Mouse (Mus musculus): ENCODE results near the gene Prkar1b. TPM values are rescaled to one million over a fixed set of nuclear protein-coding genes. Genes with fewer than 3 reads are reported as not detected.

Gene Prkar1b
- polyA plus RNA-seq, 1 experiment from 2014 or later, result 28.8 TPM

DNA sequence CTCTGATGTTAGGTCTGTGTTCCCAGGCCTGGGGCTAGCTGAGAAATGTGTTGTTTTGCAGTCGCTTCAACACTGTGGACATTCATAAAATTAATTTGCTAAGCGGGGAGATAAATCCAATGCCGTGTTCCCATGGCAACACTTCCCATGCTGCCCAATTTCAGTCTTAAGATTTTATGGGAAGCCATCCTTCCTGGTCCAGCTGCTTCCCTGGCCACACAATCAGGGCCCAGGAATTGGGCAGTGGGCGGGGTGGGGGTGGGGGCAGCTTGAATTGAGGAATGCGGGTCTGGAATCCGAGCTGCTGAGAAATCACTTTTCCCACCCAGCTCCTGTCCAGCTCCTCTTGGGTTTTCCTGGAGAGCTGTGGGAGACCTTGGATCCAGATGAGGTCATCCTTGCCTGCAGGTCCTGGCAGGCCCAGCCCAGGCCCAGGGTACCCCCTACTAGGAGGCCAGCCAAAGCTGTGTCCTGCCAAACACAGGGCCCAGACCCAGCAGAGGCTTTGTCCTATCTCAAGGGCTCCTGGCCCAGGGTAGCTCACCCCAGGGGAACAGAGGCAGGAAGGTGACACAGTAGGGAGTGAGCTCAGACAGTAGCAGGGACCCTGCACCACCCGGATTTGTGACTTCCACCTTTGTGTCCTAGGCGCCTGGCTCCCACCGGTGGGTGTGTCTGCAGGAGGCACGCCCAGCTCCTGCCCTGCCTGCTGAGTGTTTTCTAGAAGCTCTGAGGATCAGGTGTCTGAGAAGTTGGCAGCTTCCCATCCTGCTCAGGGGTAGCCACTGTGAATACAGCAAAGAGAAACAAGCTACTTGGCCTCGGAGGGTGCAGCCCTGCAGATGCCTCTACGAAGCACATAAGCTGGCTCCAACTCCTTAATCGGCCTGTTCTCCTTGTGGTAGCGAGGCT is 116.1 kb downstream of the Prkar1b start:
- Histone ChIP-seq H3K9me3 (no peaks in the 10 kb centered on the region), H3K4me3 (no peak overlapping the region), H3K27me3 (ENCODE audit: insufficient read depth, poor library complexity, severe bottlenecking) (no peaks in the 10 kb centered on the region), H3K4me1 (replicated peaks) (peaks cover 28% of the 10 kb centered on the region), H3K36me3 (no peaks in the 10 kb centered on the region), H3K27ac (peak overlapping the region; percentile 73)
- peak; percentile 19 for DNase-seq (ENCODE audit: low spot score)
- 43% methylated on average over 14 of the region's 14 CpGs for WGBS

DNA sequence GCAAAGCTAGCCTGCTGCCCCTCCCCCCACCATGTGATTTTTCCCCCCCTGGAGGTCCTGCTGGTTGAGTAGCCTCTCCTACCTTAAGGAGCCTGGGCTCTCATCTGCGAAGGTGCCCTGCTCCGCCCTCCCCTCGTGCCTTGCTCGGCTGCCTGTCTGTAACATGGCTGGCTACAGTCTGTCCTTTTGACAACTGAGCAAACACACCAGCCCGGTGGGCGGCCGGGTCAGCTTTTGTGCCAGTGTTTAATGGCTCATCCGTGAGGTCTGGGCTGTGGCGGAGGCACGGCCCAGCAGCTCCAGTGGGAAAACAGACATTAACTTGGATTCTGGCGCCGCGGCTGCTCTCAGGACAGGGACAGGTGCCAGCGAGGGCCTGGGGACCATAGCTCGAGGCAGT is 122.2 kb downstream of the Prkar1b start:
- DNase-seq (ENCODE audit: low spot score), result peak; percentile 9
- H3K9me3 ChIP-seq, result no peaks in the 10 kb centered on the region
- H3K4me1 ChIP-seq (replicated peaks), result peaks cover 17% of the 10 kb centered on the region
- H3K4me3 ChIP-seq, result no peak overlapping the region
- no peaks in the 10 kb centered on the region for H3K36me3 ChIP-seq
- no peaks in the 10 kb centered on the region for H3K27me3 ChIP-seq (ENCODE audit: insufficient read depth, poor library complexity, severe bottlenecking)
- peak overlapping the region; percentile 53 for H3K27ac ChIP-seq
- WGBS, result 29% methylated on average over 15 of the region's 15 CpGs

DNA sequence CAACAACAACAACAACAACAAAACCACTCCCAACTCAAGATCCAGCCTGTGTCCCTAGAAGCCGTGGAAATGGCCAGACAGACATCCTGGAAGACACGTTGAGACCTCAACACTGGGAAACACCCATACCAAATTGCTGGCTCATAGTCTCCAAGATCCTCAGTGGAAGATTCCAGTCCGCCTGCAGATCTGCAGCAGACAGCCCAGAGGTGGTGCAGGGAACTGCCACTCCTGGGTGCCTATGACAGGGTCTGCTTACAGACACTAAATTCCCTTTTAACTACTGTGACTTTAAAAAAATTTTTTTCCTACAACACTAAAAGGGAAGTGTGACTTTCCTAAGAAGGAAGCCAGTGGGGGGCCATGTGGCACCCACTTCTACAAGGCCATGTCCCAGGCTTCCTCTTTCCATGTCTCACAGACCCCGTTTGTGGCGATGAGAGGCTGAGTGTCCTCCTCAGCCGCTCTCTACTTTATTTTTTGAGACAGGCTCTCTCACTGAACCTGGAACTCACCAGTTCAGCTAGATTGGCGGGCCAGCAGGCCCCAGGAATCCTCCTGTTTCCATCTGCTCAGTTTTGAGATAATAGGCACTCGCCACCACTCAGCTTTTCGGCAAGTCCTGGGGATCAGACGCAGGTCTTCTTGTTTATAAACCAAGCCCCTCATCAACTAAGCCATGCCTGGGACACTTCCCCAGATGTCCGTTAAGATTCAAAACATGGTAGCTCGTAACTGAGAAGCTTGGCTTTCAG is 125.3 kb downstream of the Prkar1b start:
- Histone ChIP-seq H3K9me3 (no peaks in the 10 kb centered on the region), H3K4me3 (no peak overlapping the region), H3K27me3 (ENCODE audit: insufficient read depth, poor library complexity, severe bottlenecking) (no peaks in the 10 kb centered on the region), H3K4me1 (replicated peaks) (peaks cover 16% of the 10 kb centered on the region), H3K27ac (no peak overlapping the region), H3K36me3 (no peaks in the 10 kb centered on the region)
- WGBS, result 74% methylated on average over 12 of the region's 12 CpGs
- no peak for DNase-seq (ENCODE audit: low spot score)

DNA sequence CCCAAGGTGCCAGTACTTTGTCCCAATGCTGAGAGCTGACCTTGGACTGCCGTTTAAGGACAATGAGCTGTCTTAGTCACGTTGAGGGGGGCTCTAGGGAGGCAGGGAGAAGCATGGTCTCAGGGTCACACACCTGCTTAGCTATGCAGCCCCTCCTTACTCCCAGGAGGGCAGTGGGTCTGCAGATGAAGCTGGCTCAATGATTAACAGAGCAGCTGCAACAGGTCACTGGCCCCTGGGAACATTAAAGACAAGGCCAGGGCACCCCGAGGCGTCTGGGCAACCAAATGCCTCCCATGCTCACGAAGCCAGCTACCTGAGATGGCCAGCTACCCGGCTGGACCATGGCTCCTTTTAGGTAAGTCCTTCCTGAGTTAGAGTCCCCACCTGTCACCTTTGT is 129.2 kb downstream of the Prkar1b start:
- Histone ChIP-seq H3K9me3 (no peaks in the 10 kb centered on the region), H3K27ac (no peak overlapping the region), H3K4me1 (replicated peaks) (no peaks in the 10 kb centered on the region), H3K4me3 (no peak overlapping the region), H3K36me3 (no peaks in the 10 kb centered on the region), H3K27me3 (ENCODE audit: insufficient read depth, poor library complexity, severe bottlenecking) (no peaks in the 10 kb centered on the region)
- no peak for DNase-seq (ENCODE audit: low spot score)
- WGBS, result 81% methylated on average over 6 of the region's 6 CpGs

DNA sequence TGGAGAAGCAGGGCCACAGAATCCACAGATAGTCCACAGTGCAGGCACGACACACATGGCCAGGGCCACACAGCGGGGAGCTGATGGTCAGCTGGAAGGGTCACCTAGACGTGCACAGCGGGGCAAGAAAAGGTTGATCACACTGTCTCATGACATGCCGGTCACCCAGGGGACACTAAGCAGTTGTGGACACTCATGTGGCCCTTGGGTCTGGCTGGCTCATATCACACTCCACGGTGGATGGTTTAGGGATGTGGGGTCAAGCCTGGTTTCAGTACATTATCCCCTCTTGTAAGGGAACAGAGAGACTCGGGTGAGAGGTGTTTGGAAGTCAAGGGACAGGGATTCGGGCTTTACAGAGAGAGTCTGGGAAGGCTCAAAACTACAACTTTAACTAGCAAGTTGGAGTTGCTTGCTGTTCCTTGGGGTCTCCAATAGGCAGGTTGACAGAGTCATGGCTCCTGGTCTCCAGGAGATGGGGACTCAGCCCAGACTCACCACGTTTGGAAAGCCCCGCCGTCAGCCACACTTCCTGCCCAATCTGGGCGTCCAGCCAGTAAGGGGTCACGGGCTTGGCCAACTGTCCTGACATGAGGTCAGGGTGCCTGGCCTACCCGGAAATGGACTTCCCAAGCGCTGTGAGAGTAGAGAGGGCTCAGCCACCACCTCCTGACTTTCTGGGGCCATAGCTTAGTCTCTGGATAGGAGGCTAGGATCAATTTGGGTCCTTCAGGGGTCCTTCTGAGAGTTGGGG is 132.3 kb downstream of the Prkar1b start:
- H3K27me3 ChIP-seq (ENCODE audit: insufficient read depth, poor library complexity, severe bottlenecking), result no peaks in the 10 kb centered on the region
- H3K4me3 ChIP-seq, result no peak overlapping the region
- DNase-seq (ENCODE audit: low spot score), result no peak
- H3K36me3 ChIP-seq, result no peaks in the 10 kb centered on the region
- no peaks in the 10 kb centered on the region for H3K9me3 ChIP-seq
- 80% methylated on average over 15 of the region's 15 CpGs for WGBS
- 0 out of 2 replicates have a peak, but pooled peaks cover 4% of the 10 kb centered on the region for H3K4me1 ChIP-seq (replicated peaks)
- no peak overlapping the region for H3K27ac ChIP-seq

DNA sequence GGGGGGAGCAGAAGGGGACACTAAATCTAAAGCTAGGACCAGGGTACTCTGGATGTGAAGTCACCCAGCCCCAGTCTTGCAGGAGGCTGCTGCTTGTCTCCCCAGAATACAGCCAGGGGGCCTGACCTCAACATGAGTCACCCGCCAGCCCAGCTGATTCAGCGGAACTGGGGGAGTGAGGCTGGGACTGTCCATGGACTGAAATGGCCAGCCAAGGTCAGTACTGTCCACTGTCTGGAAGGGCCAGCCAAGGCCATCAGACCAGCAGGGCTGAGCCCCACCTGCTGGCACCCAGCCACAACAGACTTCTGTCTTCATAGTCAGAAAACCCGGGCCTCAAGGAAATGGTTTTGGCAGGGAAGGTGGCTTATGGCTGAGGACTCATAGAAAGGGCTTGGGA is 134.7 kb downstream of the Prkar1b start:
- Histone ChIP-seq H3K27me3 (ENCODE audit: insufficient read depth, poor library complexity, severe bottlenecking) (no peaks in the 10 kb centered on the region), H3K4me1 (replicated peaks) (0 out of 2 replicates have a peak, but pooled peaks cover 6% of the 10 kb centered on the region), H3K27ac (no peak overlapping the region), H3K4me3 (no peak overlapping the region), H3K36me3 (no peaks in the 10 kb centered on the region), H3K9me3 (no peaks in the 10 kb centered on the region)
- WGBS, result 82% methylated on average over 3 of the region's 3 CpGs
- no peak for DNase-seq (ENCODE audit: low spot score)

DNA sequence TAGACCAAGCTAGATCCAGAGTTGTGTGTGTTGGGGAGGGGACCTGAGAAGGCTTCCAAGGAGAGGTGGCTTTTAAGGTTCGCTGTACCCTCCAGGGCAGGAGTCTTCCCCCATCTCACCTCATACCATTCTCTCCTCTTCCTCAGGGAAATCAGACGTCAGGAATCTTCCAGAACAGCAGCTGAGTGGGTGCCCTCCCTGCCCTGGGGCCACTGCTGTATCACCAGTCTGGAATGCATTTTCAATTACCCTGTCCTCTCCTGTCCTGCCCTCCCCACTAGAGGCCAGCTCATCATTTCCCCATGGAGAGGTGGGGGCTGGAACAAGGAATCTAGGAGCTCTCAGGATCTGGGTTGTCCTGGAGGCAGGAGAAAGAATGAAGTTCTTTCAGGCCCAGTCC is 139.2 kb downstream of the Prkar1b start:
- peaks cover 10% of the 10 kb centered on the region; the same call in 1 of the 2 replicates for H3K27me3 ChIP-seq (ENCODE audit: insufficient read depth, poor library complexity, severe bottlenecking)
- no peak overlapping the region for H3K27ac ChIP-seq
- DNase-seq (ENCODE audit: low spot score), result no peak
- H3K9me3 ChIP-seq, result no peaks in the 10 kb centered on the region
- no peak overlapping the region for H3K4me3 ChIP-seq
- 0 out of 2 replicates have a peak, but pooled peaks cover 6% of the 10 kb centered on the region for H3K4me1 ChIP-seq (replicated peaks)
- H3K36me3 ChIP-seq, result no peaks in the 10 kb centered on the region
- 66% methylated on average over 2 of the region's 2 CpGs for WGBS

DNA sequence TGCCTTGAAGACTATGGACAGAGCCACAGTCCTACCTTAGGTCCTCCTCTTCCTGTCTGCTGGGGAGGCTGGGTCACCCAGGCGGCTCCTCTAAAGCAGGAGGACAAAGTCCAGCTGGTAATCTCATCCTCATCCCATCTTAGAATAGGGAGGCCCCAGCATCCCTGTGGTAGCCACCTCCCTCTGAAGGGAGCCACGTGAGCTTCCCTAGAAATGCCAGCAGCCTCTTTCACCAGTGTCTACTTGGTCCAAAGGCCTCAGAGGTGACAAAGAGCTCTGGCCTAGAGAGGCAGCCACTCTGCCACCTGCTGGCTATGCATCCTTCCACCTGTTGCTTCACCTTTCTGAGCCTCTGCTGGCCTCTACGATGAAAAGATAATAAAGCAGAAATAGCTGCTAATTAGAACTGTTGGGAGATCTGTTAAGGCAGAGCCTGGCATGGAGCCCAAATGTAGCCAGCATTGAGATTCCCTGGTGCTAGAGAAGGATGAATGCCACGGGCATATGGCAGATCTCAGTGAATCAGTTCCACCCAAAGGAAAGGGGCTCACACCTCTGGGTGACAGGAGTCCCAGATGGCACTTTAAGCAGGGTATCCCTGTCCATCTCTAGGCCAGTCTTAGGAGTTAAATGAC is 142.5 kb downstream of the Prkar1b start:
- no peak for DNase-seq (ENCODE audit: low spot score)
- WGBS, result 60% methylated on average over 4 of the region's 4 CpGs
- H3K9me3 ChIP-seq, result peaks cover 6% of the 10 kb centered on the region
- H3K27ac ChIP-seq, result no peak overlapping the region
- 0 out of 2 replicates have a peak, but pooled peaks cover 2% of the 10 kb centered on the region for H3K4me1 ChIP-seq (replicated peaks)
- no peak overlapping the region for H3K4me3 ChIP-seq
- peaks cover 12% of the 10 kb centered on the region; the same call in 1 of the 2 replicates for H3K27me3 ChIP-seq (ENCODE audit: insufficient read depth, poor library complexity, severe bottlenecking)
- H3K36me3 ChIP-seq, result no peaks in the 10 kb centered on the region

DNA sequence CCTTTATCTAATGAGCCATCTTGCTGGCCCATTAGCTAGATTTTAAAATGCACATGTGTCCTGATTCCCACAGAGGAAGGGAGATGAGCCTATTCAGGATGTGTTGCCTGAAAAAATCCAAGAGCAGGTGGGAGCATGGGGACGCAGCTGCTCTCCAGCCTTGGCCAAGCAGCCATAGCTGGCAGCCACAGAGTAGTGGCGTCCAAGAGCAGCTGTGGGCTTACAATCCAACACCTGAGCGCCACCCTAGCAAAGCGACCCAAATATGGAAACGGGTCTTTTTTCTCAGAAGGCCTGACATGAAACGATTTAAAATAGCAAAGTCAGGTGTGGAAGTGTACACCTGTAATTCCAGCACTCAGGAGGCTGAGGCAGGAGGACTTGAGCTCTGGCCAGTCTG is 145.2 kb downstream of the Prkar1b start:
- no peak for DNase-seq (ENCODE audit: low spot score)
- H3K4me3 ChIP-seq, result no peak overlapping the region

DNA sequence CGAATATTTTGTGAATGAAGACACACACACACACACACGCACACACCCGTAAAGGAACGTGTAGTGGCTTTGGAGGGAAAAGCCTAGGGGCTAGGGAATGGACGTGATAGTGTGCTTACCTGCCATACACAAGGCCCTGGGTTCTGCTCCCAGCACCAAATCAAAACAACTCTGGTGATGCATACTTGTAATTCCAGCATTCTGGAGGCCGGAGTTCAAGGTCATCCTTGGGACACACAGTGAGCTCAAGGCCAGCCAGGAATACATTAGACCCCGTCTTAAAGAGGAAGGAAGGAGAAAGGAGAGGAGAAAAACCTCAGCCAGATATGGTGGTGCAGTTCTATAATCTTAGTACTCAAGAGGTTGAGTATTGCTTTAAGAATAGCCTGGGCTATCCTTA is 150.1 kb downstream of the Prkar1b start:
- Histone ChIP-seq H3K9me3 (peaks cover 22% of the 10 kb centered on the region), H3K27me3 (ENCODE audit: insufficient read depth, poor library complexity, severe bottlenecking) (peaks cover 63% of the 10 kb centered on the region), H3K4me3 (no peak overlapping the region), H3K27ac (no peak overlapping the region), H3K36me3 (no peaks in the 10 kb centered on the region), H3K4me1 (replicated peaks) (peaks cover 42% of the 10 kb centered on the region)
- DNase-seq (ENCODE audit: low spot score), result no peak
- 73% methylated on average over 7 of the region's 7 CpGs for WGBS

More for the DNA sequence above, 145.2 kb downstream of the Prkar1b start:
- Histone ChIP-seq H3K27ac (no peak overlapping the region), H3K9me3 (peaks cover 22% of the 10 kb centered on the region), H3K27me3 (ENCODE audit: insufficient read depth, poor library complexity, severe bottlenecking) (peaks cover 28% of the 10 kb centered on the region), H3K4me1 (replicated peaks) (no peaks in the 10 kb centered on the region), H3K36me3 (no peaks in the 10 kb centered on the region)
- 88% methylated on average over 6 of the region's 6 CpGs for WGBS

DNA sequence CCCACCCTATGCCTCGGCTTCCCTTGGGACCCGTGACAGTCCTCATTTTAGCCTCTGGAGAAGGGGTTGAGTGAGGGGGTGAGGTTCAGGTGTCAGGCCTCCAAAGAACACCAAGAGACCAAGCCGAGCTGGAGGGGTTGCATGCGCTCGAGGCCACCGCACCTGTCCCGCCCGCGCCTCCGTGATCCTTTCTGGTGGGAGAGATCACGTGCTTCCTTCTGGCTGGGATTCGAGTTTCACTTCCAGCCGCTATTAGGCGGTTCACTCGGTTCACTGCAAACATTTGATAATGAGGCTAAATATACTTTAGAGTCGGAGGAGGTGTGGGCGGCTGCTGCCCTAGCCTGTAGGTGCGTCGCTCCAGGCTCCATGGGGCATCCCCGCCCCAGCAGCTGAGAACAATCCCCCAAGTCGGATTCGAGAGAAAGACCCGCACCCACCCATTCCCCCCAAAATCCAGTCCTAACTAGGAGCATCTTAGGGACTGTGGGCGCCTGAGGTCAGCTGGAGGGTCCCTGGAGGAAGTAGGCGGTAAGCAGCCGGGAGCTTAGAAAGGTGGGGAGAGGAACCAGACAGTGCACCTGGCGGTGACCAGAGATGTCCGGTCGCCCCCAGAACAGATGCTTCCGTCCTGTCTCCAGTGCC is 151.7 kb downstream of the Prkar1b start:
- H3K4me1 ChIP-seq (replicated peaks), result peaks cover 59% of the 10 kb centered on the region
- WGBS, result 2% methylated on average over 30 of the region's 30 CpGs
- DNase-seq (ENCODE audit: low spot score), result no peak

More for the DNA sequence above, 151.7 kb downstream of the Prkar1b start:
- H3K27ac ChIP-seq, result peak overlapping the region; percentile 69; the same call in 1 of the 2 replicates
- H3K36me3 ChIP-seq, result no peaks in the 10 kb centered on the region
- peaks cover 18% of the 10 kb centered on the region for H3K9me3 ChIP-seq
- H3K27me3 ChIP-seq (ENCODE audit: insufficient read depth, poor library complexity, severe bottlenecking), result peaks cover 79% of the 10 kb centered on the region
- H3K4me3 ChIP-seq, result peak overlapping the region; percentile 73

Data from hindbrain, embryonic 10.5 days (tissue).